Mouse (Mus musculus) neural tube, postnatal 0 days (tissue): ENCODE results near the gene Eea1. TPM values are rescaled to one million over a fixed set of nuclear protein-coding genes. Genes with fewer than 3 reads are reported as not detected.

ENCODE experiments used
- polyA plus RNA-seq: library from polyadenylated mRNA; unstranded; fragments of >200 nt; fragmentation: Nextera tagmentation; extraction: Ambion mirVana; gene quantifications from 2 replicates; pipeline ENCODE4 v1.2.1, GENCODE M21; 2015

Eea1 gene
- polyA plus RNA-seq: 35.4 and 41.2 TPM in 2 replicates

GRCm38 (mm10) chr10:95940046-95940900 lies at the start of gene Eea1:
Eea1 (plus strand) TSS chr10:95940650.

Other genes starting within 250 kb of the Eea1 start
- 0.15 TPM in 1 of 2 replicates, not detected in the other for gene Gm33543, start 97.7 kb upstream of the Eea1 start, polyA plus RNA-seq
- gene Gm5426, start 196.0 kb downstream of the Eea1 start, polyA plus RNA-seq: not detected in 2 replicates